Mouse (Mus musculus) pancreas, adult 10 weeks (tissue): ENCODE results near the gene Ssxb5. TPM values are rescaled to one million over a fixed set of nuclear protein-coding genes. Genes with fewer than 3 reads are reported as not detected.

Experiments
- polyA plus RNA-seq: library from polyadenylated mRNA; stranded (reverse); fragments of 350-450 nt; fragmentation: Illumina TruSeq; extraction: RNeasy Lipid Tissue Mini Kit (QIAGEN cat#74804); gene quantifications from one replicate; pipeline ENCODE4 v1.2.3, GENCODE M21; 2015; ENCODE audit warnings: low read depth, low replicate concordance; ENCODE audit not compliant: insufficient read depth

Ssxb5 gene
- polyA plus RNA-seq, result not detected

DNA sequence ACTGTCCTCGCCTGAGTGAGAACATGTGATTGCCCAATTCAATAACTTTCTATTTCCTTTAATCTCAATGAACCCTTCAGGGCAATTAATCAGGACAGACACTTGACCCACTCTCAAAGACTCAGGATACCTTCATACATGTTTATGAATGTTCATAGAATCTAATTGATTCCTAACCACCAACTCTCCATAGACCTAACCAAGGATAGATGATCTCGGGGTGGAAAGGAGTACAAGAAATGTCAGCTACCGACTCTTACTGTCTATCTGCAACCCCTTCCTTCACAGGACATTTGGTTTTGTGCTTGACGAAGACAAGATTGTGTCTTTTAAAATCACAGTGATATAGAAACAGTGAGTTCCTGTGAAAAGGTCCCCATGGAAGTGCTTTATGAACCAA is at the start of gene Ssxb5:
Gene Ssxb5 (plus strand): TSS at position 301 of the 400 bp plus-strand sequence.

DNA sequence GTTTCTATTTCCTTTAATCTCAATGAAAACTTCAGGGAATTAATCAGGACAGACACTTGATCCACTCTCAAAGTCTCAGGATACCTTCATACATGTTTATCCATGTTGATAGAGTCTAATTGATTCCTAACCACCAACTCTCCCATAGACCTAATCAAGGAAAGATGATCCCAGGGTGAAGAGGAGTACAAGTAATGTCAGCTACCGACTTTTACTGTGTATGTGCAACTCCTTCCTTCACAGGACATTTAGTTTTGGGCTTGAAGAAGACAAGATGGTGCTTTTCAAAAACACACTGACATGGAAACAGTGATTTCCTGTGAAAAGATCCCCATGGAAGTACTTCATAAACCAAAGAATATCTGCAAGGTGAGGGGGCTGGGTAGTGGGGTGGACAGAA is 40.2 kb downstream of the Ssxb5 start, which contains the start of gene Gm6592:
Gene Gm6592 (plus strand): TSS at position 301 of the 400 bp plus-strand sequence.

Other genes starting within 250 kb of the Ssxb5 start
- gene Ssxb3, start 211.9 kb upstream of the Ssxb5 start, polyA plus RNA-seq, result not detected
- gene Ssxb8, start 112.8 kb upstream of the Ssxb5 start, polyA plus RNA-seq, result not detected
- not detected for gene Ssx9, start 55.3 kb upstream of the Ssxb5 start, polyA plus RNA-seq
- gene Gm6592, start 40.3 kb downstream of the Ssxb5 start, polyA plus RNA-seq, result not detected
- gene Gm5751, start 70.6 kb downstream of the Ssxb5 start, polyA plus RNA-seq, result not detected
- gene B630019K06Rik, start 88.7 kb downstream of the Ssxb5 start, polyA plus RNA-seq, result 1.4 TPM
- not detected for gene Fthl17b, start 159.3 kb downstream of the Ssxb5 start, polyA plus RNA-seq
- gene Fthl17c, start 172.9 kb downstream of the Ssxb5 start, polyA plus RNA-seq, result not detected
- not detected for gene Fthl17d, start 183.1 kb downstream of the Ssxb5 start, polyA plus RNA-seq
- gene Fthl17e, start 229.8 kb downstream of the Ssxb5 start, polyA plus RNA-seq, result not detected